Mouse (Mus musculus) CH12.LX (cell line): ENCODE measurements around the gene Snx14. TPM values are rescaled to one million over a fixed set of nuclear protein-coding genes. Genes with fewer than 3 reads are reported as not detected.

Experiments used
- DNase-seq: peaks from one replicate; pipeline ENCODE4 v3.0.0-alpha.2; 2013; ENCODE audit errors: extremely low read depth
- H3K27ac ChIP-seq: 2 replicates; pipeline ENCODE4 v1.5.1; 2012; ENCODE audit warnings: low read depth, mild to moderate bottlenecking, control low read depth, moderate library complexity; ENCODE audit not compliant: insufficient read depth
- H3K27me3 ChIP-seq: replicated peaks from 2 replicates; pipeline ENCODE3; 2012; ENCODE audit warnings: inconsistent platforms
- H3K36me3 ChIP-seq, 2 experiments: replicated peaks in 1 of 2; 2 replicates each; pipeline versions ENCODE3 to v1.6.1; 2012; ENCODE audit warnings: inconsistent platforms in 1 of 2, low read length in 1 of 2, mild to moderate bottlenecking in 1 of 2, mixed read lengths in 1 of 2, moderate library complexity in 1 of 2; ENCODE audit not compliant: control insufficient read depth in 1 of 2, insufficient read depth in 1 of 2
- H3K4me1 ChIP-seq, 2 experiments: 2 replicates each; pipeline ENCODE4 v1.6.1; 2012; ENCODE audit warnings: inconsistent platforms in 1 of 2, moderate library complexity in 1 of 2; ENCODE audit not compliant: insufficient read depth in 2 of 2, control insufficient read depth in 1 of 2
- H3K4me2 ChIP-seq: 2 replicates; pipeline ENCODE4 v1.6.1; 2012; ENCODE audit warnings: low read depth, mild to moderate bottlenecking, control low read depth; ENCODE audit not compliant: poor library complexity, insufficient read depth, severe bottlenecking
- H3K4me3 ChIP-seq, 3 experiments: fragments of 150-350 bp in 1 of 3; sonication (generic) in 1 of 3; replicated peaks in 1 of 3; 2 replicates each; pipeline versions ENCODE3 to v1.5.1; 2011 to 2012; ENCODE audit warnings: low read depth in 2 of 3, low read length in 2 of 3, mild to moderate bottlenecking in 2 of 3, moderate library complexity in 2 of 3, control low read depth in 1 of 3, improper control_type of control experiment in 1 of 3, inconsistent platforms in 1 of 3, mixed read lengths in 1 of 3; ENCODE audit not compliant: poor library complexity in 1 of 3
- H3K79me2 ChIP-seq: replicated peaks from 2 replicates; pipeline ENCODE4 v1.6.1; 2012; ENCODE audit warnings: mild to moderate bottlenecking, moderate library complexity; ENCODE audit not compliant: control insufficient read depth, poor library complexity, insufficient read depth, severe bottlenecking; ENCODE audit errors: extremely low read depth
- H3K9ac ChIP-seq: 2 replicates; pipeline ENCODE4 v1.6.1; 2012; ENCODE audit warnings: low read depth, mild to moderate bottlenecking, control low read depth, moderate library complexity; ENCODE audit not compliant: insufficient read depth
- H3K9me3 ChIP-seq: replicated peaks from 2 replicates; pipeline ENCODE3; 2012; ENCODE audit warnings: low read length, inconsistent platforms, mixed read lengths
- CHD1 ChIP-seq: IDR thresholded peaks from 2 replicates; pipeline ENCODE4 v1.6.1; 2012; ENCODE audit warnings: low read depth, low read length, improper control_type of control experiment, inconsistent platforms
- CHD2 ChIP-seq: IDR thresholded peaks from 2 replicates; pipeline ENCODE4 v1.6.1; 2011; ENCODE audit warnings: low read length, improper control_type of control experiment
- CTCF ChIP-seq, 2 experiments: IDR thresholded peaks in 1 of 2; conservative IDR thresholded peaks in 1 of 2; 2 replicates each; pipeline ENCODE4 v1.5.1; 2011 to 2012; ENCODE audit warnings: low read depth in 2 of 2, low read length in 2 of 2, improper control_type of control experiment in 1 of 2, inconsistent platforms in 1 of 2, mild to moderate bottlenecking in 1 of 2, moderate library complexity in 1 of 2
- E2F4 ChIP-seq: IDR thresholded peaks from 2 replicates; pipeline ENCODE4 v1.6.1; 2011; ENCODE audit warnings: low read depth, low read length, improper control_type of control experiment; ENCODE audit not compliant: insufficient replicate concordance
- ELF1 ChIP-seq: IDR thresholded peaks from 2 replicates; pipeline ENCODE4 v1.6.1; 2014; ENCODE audit warnings: low read depth, mild to moderate bottlenecking, inconsistent platforms, low read length, improper control_type of control experiment
- EP300 ChIP-seq: IDR thresholded peaks from 2 replicates; pipeline ENCODE4 v1.6.1; 2011; ENCODE audit warnings: low read length, improper control_type of control experiment
- ETS1 ChIP-seq: conservative IDR thresholded peaks from 2 replicates; pipeline ENCODE4 v1.6.1; 2012; ENCODE audit warnings: low read depth, mild to moderate bottlenecking, inconsistent platforms, low read length, improper control_type of control experiment, moderate library complexity
- IRF4 ChIP-seq: IDR thresholded peaks from 2 replicates; pipeline ENCODE4 v1.6.1; 2014; ENCODE audit warnings: low read depth, mild to moderate bottlenecking, inconsistent platforms, low read length, improper control_type of control experiment
- JUN ChIP-seq: IDR thresholded peaks from 2 replicates; pipeline ENCODE4 v1.6.1; 2011; ENCODE audit warnings: low read depth, mild to moderate bottlenecking, low read length, improper control_type of control experiment, moderate library complexity; ENCODE audit not compliant: insufficient read depth
- KAT2A ChIP-seq: IDR thresholded peaks from 2 replicates; pipeline ENCODE4 v1.6.1; 2012; ENCODE audit warnings: low read length, improper control_type of control experiment, inconsistent platforms; ENCODE audit not compliant: insufficient replicate concordance
- MAFK ChIP-seq: IDR thresholded peaks from 2 replicates; pipeline ENCODE4 v1.6.1; 2011; ENCODE audit warnings: low read length, improper control_type of control experiment; ENCODE audit not compliant: insufficient replicate concordance
- MAZ ChIP-seq: IDR thresholded peaks from 2 replicates; pipeline ENCODE4 v1.6.1; 2012; ENCODE audit warnings: low read depth, mild to moderate bottlenecking, inconsistent platforms, low read length, improper control_type of control experiment, moderate library complexity
- MXI1 ChIP-seq: IDR thresholded peaks from 2 replicates; pipeline ENCODE4 v1.6.1; 2011; ENCODE audit warnings: mild to moderate bottlenecking, low read depth, low read length, improper control_type of control experiment
- NRF1 ChIP-seq: IDR thresholded peaks from 2 replicates; pipeline ENCODE4 v1.6.1; 2014; ENCODE audit warnings: low read depth, mild to moderate bottlenecking, inconsistent platforms, low read length, improper control_type of control experiment, moderate library complexity
- PAX5 ChIP-seq: IDR thresholded peaks from 2 replicates; pipeline ENCODE4 v1.6.1; 2012; ENCODE audit warnings: low read length, inconsistent platforms, mixed read lengths
- POLR2A ChIP-seq: IDR thresholded peaks from 2 replicates; pipeline ENCODE4 v1.6.1; 2011; ENCODE audit warnings: low read depth, mild to moderate bottlenecking, improper control_type of control experiment, low read length
- POLR2AphosphoS2 ChIP-seq: IDR thresholded peaks from 2 replicates; pipeline ENCODE4 v1.6.1; 2011; ENCODE audit warnings: low read depth, low read length, improper control_type of control experiment
- RAD21 ChIP-seq: IDR thresholded peaks from 2 replicates; pipeline ENCODE4 v1.6.1; 2011; ENCODE audit warnings: low read depth, mild to moderate bottlenecking, low read length, improper control_type of control experiment, moderate library complexity
- RCOR1 ChIP-seq: conservative IDR thresholded peaks from 2 replicates; pipeline ENCODE4 v1.6.1; 2012; ENCODE audit warnings: low read depth, mild to moderate bottlenecking, inconsistent platforms, low read length, improper control_type of control experiment
- TBP ChIP-seq: conservative IDR thresholded peaks from 2 replicates; pipeline ENCODE4 v1.6.1; 2011; ENCODE audit warnings: low read depth, low read length, improper control_type of control experiment
- TCF12 ChIP-seq: IDR thresholded peaks from 2 replicates; pipeline ENCODE4 v1.6.1; 2014; ENCODE audit warnings: low read depth, mild to moderate bottlenecking, inconsistent platforms, low read length, improper control_type of control experiment
- USF2 ChIP-seq: conservative IDR thresholded peaks from 2 replicates; pipeline ENCODE4 v1.6.1; 2011; ENCODE audit warnings: low read depth, low read length, improper control_type of control experiment
- ZC3H11A ChIP-seq: IDR thresholded peaks from 2 replicates; pipeline ENCODE4 v1.6.1; 2012; ENCODE audit warnings: low read depth, mild to moderate bottlenecking, inconsistent platforms, low read length, improper control_type of control experiment
- ZKSCAN1 ChIP-seq: IDR thresholded peaks from 2 replicates; pipeline ENCODE4 v1.6.1; 2012; ENCODE audit warnings: low read depth, inconsistent platforms, low read length, improper control_type of control experiment, borderline replicate concordance
- ZMIZ1 ChIP-seq: IDR thresholded peaks from 2 replicates; pipeline ENCODE4 v1.6.1; 2012; ENCODE audit warnings: low read depth, mild to moderate bottlenecking, inconsistent platforms, low read length, improper control_type of control experiment
- ZNF384 ChIP-seq: IDR thresholded peaks from 2 replicates; pipeline ENCODE4 v1.6.1; 2012; ENCODE audit warnings: low read depth, low read length, improper control_type of control experiment, inconsistent platforms
- dilution Hi-C: fragments of 300-500 bp; cut with MboI; formaldehyde crosslinking; loops from 2 replicates; pipeline ENCODE4 v1.14.3; 2020; ENCODE audit warnings: low sequenced_read_pairs; ENCODE audit not compliant: extremely low pct_unique_long_range_greater_than_20kb, extremely low pct_ligation_motif_present
- in situ Hi-C: fragments of 300-500 bp; cut with MboI; formaldehyde crosslinking; loops from 3 replicates; pipeline ENCODE4 v1.14.3; 2019; ENCODE audit warnings: low sequenced_read_pairs, low pct_ligation_motif_present, low pct_unique_long_range_greater_than_20kb, mixed read lengths
- polyA plus RNA-seq: library from polyadenylated mRNA; unstranded; fragments of >175 nt; gene quantifications from 2 replicates; pipeline ENCODE4 v1.2.1, GENCODE M21; 2012; ENCODE audit warnings: low read depth; ENCODE audit not compliant: insufficient read length
- total RNA-seq, 2 experiments: library from RNA; depleted of rRNA; stranded (reverse); fragments of 300-350 nt in 1 of 2; fragments of >200 nt in 1 of 2; gene quantifications; 2 replicates each; pipeline ENCODE4 v1.2.3; 2012 to 2014

Gene Snx14
- total and polyA plus RNA-seq, 3 experiments: 8.7 to 17.4 (median 10.6) TPM

DNA sequence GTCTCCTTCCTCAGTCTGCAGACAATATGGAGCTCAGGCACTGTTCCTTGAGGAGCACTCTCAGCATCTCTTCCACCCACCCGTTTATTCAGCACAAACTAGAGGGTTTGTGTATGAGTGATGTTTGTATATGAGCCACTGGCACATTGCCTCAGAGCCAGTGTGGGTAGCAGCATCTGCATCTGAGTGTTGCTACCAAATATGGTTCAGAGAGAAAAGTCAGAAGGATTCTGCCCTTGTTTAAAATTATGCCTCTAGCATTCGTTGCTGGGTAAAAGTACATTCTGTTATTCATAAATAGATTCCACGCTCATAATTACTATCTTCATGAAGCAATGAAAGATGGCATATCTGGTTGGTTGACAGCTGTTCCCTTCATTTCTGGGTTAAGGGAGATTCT, 96.1 kb downstream of the Snx14 start:
- Histone ChIP-seq H3K27me3 (no peaks in the 10 kb centered on the region), H3K27ac (no peak overlapping the region), H3K4me1 (no peaks in the 10 kb centered on the region; a peak in 1 of 4 replicates), H3K9ac (no peak overlapping the region), H3K79me2 (no peaks in the 10 kb centered on the region), H3K9me3 (peaks cover 3% of the 10 kb centered on the region), H3K4me2 (no peak overlapping the region), H3K36me3 (no peaks in the 10 kb centered on the region), H3K4me3 (no peak overlapping the region)
- in situ Hi-C loops: no loop called here
- dilution Hi-C loops: no loop called here
- TF ChIP-seq POLR2AphosphoS2 (no peak), NRF1 (no peak), JUN (no peak), ELF1 (no peak), MAFK (no peak), KAT2A (no peak), RAD21 (no peak), POLR2A (no peak), CHD2 (no peak), ZC3H11A (no peak), CTCF (conservative IDR thresholded peaks at IDR 0.05 in 1 of 2, IDR thresholded peaks at IDR 0.05 in 1 of 2; ENCODE audit: low read depth in 2 of 2, low read length in 2 of 2) (no peak), TCF12 (no peak), CHD1 (no peak)
- DNase-seq: no peak

DNA sequence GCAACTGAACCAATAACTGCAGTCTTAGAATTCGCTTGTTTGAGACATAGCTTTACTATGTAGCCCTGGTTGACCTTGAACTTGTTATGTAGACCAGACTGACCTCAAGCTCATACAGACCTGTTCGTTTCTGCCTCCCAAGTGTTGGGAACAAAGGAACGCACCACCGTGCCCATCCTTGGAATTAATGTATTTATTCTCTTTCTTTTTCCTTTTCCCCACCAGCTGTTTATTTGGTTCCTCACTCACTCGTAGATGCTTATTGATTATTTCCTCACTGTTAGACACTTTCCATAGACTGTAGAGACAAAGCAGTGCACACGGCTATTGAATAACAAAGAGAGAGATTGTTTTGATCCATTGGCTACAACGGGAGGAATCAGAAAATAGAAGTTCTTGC, 96.5 kb downstream of the Snx14 start:
- H3K27me3 ChIP-seq: no peaks in the 10 kb centered on the region
- H3K27ac ChIP-seq: no peak overlapping the region
- peaks cover 3% of the 10 kb centered on the region for H3K9me3 ChIP-seq
- H3K9ac ChIP-seq: no peak overlapping the region
- H3K4me3 ChIP-seq: no peak overlapping the region
- H3K79me2 ChIP-seq: no peaks in the 10 kb centered on the region
- no peaks in the 10 kb centered on the region for H3K36me3 ChIP-seq
- H3K4me1 ChIP-seq: no peaks in the 10 kb centered on the region; a peak in 1 of 4 replicates
- in situ Hi-C loops (no loop called here), dilution Hi-C loops (no loop called here)
- no peak for DNase-seq
- H3K4me2 ChIP-seq: no peak overlapping the region
- TF ChIP-seq CTCF (conservative IDR thresholded peaks at IDR 0.05 in 1 of 2, IDR thresholded peaks at IDR 0.05 in 1 of 2; ENCODE audit: low read depth in 2 of 2, low read length in 2 of 2) (no peak), RCOR1 (no peak), NRF1 (no peak)

- TF ChIP-seq MAZ (no peak), CHD2 (no peak), IRF4 (no peak), ZMIZ1 (no peak), ETS1 (no peak), MXI1 (no peak), PAX5 (no peak), ELF1 (no peak), TBP (no peak), ZNF384 (no peak), E2F4 (no peak), USF2 (no peak), EP300 (no peak), POLR2A (no peak), CHD1 (no peak), NRF1 (no peak), ZKSCAN1 (no peak)
- dilution Hi-C loops: no loop called here
Measured at GRCm38 (mm10) chr9:88340819-88341218, 97.9 kb downstream of the Snx14 start.

More at GRCm38 (mm10) chr9:88340819-88341218, 97.9 kb downstream of the Snx14 start:
- Histone ChIP-seq H3K9me3 (peaks cover 3% of the 10 kb centered on the region), H3K4me2 (no peak overlapping the region), H3K4me3 (no peak overlapping the region), H3K27me3 (no peaks in the 10 kb centered on the region), H3K4me1 (no peaks in the 10 kb centered on the region; a peak in 1 of 4 replicates), H3K36me3 (no peaks in the 10 kb centered on the region), H3K9ac (no peak overlapping the region), H3K79me2 (no peaks in the 10 kb centered on the region), H3K27ac (no peak overlapping the region)
- DNase-seq: no peak
- in situ Hi-C loops: no loop called here
